Mouse (Mus musculus) liver, embryonic 13.5 days (tissue): ENCODE results near the gene Klf3. TPM values are rescaled to one million over a fixed set of nuclear protein-coding genes. Genes with fewer than 3 reads are reported as not detected.
A peak's percentile ranks its signal among the peaks of the same experiment; 100 is the strongest.

Experiments used
- ATAC-seq: fragments of 200-750 bp; cut with Nextera tagmentation; 2 replicates; pipeline ENCODE4 v1.8.0; 2017; ENCODE audit warnings: low read depth, mild to moderate bottlenecking, moderate number of reproducible peaks, moderate library complexity
- DNase-seq: peaks from one replicate; pipeline ENCODE4 v3.0.0; 2022
- H3K27ac ChIP-seq: fragments of 300-500 bp; sonication (generic); 2 replicates; pipeline ENCODE4 v1.5.1; 2015; ENCODE audit warnings: moderate library complexity, mild to moderate bottlenecking, inconsistent platforms
- H3K27me3 ChIP-seq: fragments of 300-500 bp; sonication (generic); 2 replicates; pipeline ENCODE4 v1.6.1; 2015; ENCODE audit warnings: mild to moderate bottlenecking, inconsistent platforms
- H3K36me3 ChIP-seq: fragments of 300-500 bp; sonication (generic); 2 replicates; pipeline ENCODE4 v1.6.1; 2015; ENCODE audit warnings: mild to moderate bottlenecking, inconsistent platforms
- H3K4me1 ChIP-seq: fragments of 300-500 bp; sonication (generic); replicated peaks from 2 replicates; pipeline ENCODE4 v1.6.1; 2015; ENCODE audit warnings: inconsistent platforms
- H3K4me2 ChIP-seq: fragments of 300-500 bp; sonication (generic); 2 replicates; pipeline ENCODE4 v1.6.1; 2015; ENCODE audit warnings: inconsistent platforms, mild to moderate bottlenecking, moderate library complexity
- H3K4me3 ChIP-seq: fragments of 300-500 bp; sonication (generic); replicated peaks from 2 replicates; pipeline ENCODE4 v1.5.1; 2015; ENCODE audit warnings: mild to moderate bottlenecking, inconsistent platforms
- H3K9ac ChIP-seq: fragments of 300-500 bp; sonication (generic); 2 replicates; pipeline ENCODE4 v1.6.1; 2015; ENCODE audit warnings: mild to moderate bottlenecking, inconsistent platforms
- H3K9me3 ChIP-seq: fragments of 300-500 bp; sonication (generic); replicated peaks from 2 replicates; pipeline ENCODE4 v1.6.1; 2016; ENCODE audit warnings: inconsistent platforms
- WGBS: fragments of 180-500 bp; shearing (Covaris S2); methylation state at CpG from one replicate; pipeline ENCODE4 v1.1.7; 2015; ENCODE audit not compliant: insufficient replicate concordance; 5-methylcytosine and 5-hydroxymethylcytosine counted together
- polyA plus RNA-seq: library from polyadenylated mRNA; unstranded; fragments of >200 nt; fragmentation: Nextera tagmentation; extraction: Ambion mirVana; gene quantifications from 2 replicates; pipeline ENCODE4 v1.2.1, GENCODE M21; 2015

Gene Klf3
- polyA plus RNA-seq, 1 experiment from 2014 or later = 73.2 TPM

DNA sequence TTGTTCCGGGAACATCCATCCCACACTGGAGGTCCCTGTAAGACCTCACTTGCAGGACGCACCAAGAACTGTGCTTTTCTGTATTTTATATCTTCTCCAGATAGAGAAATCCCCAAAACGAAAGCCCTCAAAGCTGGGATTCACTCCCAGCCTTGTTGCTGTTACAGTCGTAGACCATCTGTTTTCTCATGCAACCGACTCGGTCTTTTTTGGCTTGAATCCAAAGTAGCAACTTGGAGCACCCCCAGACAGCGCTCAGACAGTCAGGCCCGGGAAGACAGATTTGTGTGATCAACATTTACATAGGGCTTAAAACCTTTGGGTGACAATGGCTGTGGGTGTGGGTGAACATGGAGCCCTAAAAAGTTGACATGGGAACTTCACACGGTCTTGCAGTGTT, 59.1 kb downstream of the Klf3 start:
- WGBS = 55% methylated on average over 9 of the region's 9 CpGs
- Histone ChIP-seq H3K4me2 (peak overlapping the region; percentile 66), H3K9me3 (no peaks in the 10 kb centered on the region), H3K4me1 (peaks cover 59% of the 10 kb centered on the region), H3K27me3 (no peaks in the 10 kb centered on the region), H3K4me3 (0 out of 2 replicates have a peak overlapping the region, but pooled peaks have one; percentile 36), H3K27ac (peak overlapping the region; percentile 74), H3K9ac (peak overlapping the region; percentile 60; the same call in 1 of the 2 replicates), H3K36me3 (no peaks in the 10 kb centered on the region)
- ATAC-seq = no peak
- DNase-seq = no peak

DNA sequence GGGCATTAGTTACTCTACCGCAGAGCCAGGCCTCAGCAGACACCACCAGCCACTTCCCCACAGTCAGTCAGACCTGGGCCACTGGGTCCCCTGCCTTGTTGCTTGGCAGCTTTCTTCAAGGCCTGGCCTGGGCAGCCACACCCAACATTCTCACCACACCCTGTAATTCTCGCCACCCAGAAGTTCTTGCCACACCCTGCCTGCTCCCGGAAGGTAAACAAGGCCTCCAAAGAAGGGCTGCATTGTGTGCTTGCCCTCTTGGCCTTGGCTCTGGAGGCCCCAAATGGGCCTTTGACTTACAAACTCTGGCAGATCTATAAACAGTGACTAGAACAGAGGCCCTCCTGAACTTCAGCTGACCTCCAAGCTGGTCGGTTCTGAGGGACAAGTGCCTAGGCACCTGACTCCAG, 61.5 kb downstream of the Klf3 start:
- ATAC-seq (peak; percentile 89), DNase-seq (peak; percentile 71)
- Histone ChIP-seq H3K9me3 (no peaks in the 10 kb centered on the region), H3K4me2 (peak overlapping the region; percentile 48), H3K27ac (peak overlapping the region; percentile 79), H3K4me3 (no peak overlapping the region), H3K4me1 (peaks cover 62% of the 10 kb centered on the region), H3K36me3 (no peaks in the 10 kb centered on the region), H3K9ac (peak overlapping the region; percentile 14; the same call in 1 of the 2 replicates), H3K27me3 (no peaks in the 10 kb centered on the region)
- WGBS = 9% methylated on average over 4 of the region's 4 CpGs

DNA sequence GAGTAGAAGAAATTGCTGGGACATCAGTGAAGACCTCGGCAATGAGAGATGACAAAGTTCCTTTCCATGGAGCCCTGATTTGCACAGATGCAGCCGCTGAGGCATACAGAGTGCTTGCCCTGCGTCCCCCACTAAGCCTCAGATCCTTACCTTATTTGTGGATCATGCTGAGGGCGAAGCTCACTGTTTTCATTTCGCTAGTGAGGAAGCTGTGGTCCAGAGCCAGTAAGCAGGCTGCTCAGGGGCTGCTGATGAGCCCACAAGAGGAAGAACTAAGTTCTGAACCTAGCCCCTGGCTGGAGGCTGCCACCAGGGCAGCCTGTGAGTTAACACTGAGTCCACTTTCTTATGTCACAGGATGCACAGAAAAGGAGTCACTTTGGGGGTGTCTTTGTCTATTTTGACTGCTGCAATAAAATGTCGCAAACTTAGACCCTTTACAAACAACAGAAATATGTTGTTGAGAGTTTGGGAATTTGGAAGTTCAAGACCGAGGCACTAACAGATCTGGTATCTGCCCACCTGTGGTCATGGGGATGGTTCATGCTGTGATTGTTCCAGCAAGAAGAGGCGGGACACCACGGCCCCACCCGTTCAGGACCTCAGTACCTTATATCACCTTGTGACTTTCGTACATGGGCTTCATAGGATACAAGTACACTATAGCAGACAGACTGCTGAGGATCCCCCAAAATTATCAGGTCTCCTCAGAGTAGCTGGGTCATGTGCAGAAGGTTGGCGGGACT, 62.2 kb downstream of the Klf3 start:
- peaks cover 57% of the 10 kb centered on the region for H3K4me1 ChIP-seq
- ATAC-seq = no peak

DNA sequence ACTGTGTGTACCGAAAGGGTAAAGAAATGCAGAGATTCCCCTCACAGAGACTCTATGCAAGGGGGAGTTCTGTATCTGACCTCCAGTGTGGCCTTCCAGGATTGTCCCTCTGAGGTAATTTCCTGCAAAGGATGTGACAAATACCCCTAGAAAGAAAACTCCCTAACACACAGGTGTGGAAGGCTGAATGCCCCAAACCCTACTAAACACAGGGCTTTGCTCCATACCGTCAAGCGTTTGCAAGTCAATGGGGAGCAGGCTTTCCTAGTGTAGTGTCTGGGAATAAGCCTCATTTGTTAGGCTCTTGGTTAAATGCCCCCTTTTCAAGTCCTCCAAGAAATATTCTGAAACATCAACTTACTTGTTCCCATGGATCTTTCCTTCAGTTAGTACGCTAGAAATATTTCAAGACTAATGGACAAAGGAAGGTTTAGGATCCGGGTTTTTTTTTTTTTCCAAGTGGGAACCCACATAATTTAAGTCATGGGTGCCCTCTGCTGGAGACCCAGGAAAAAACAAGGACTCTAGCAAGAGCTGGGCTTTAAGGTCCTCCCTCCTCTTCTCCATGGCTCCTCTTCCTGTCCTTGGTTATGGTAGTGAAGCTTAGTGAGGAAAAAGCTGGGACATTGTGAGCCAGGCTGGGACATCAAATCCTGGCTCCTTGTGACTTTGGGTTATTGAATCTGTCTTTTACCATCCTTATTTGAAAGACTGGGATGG, 63.3 kb downstream of the Klf3 start:
- no peak overlapping the region for H3K27ac ChIP-seq
- H3K9ac ChIP-seq = no peak overlapping the region
- H3K36me3 ChIP-seq = no peaks in the 10 kb centered on the region
- 50% methylated on average over 5 of the region's 5 CpGs for WGBS
- no peak overlapping the region for H3K4me3 ChIP-seq
- H3K27me3 ChIP-seq = no peaks in the 10 kb centered on the region
- peaks cover 49% of the 10 kb centered on the region for H3K4me1 ChIP-seq
- H3K9me3 ChIP-seq = no peaks in the 10 kb centered on the region
- DNase-seq (peak; percentile 44), ATAC-seq (no peak)
- H3K4me2 ChIP-seq = no peak overlapping the region

More for the DNA sequence above, 62.2 kb downstream of the Klf3 start:
- Histone ChIP-seq H3K27me3 (no peaks in the 10 kb centered on the region), H3K9ac (0 out of 2 replicates have a peak overlapping the region, but pooled peaks have one; percentile 15), H3K4me2 (peak overlapping the region; percentile 48), H3K36me3 (no peaks in the 10 kb centered on the region), H3K4me3 (no peak overlapping the region), H3K9me3 (no peaks in the 10 kb centered on the region), H3K27ac (peak overlapping the region; percentile 79)
- WGBS = 61% methylated on average over 12 of the region's 12 CpGs
- DNase-seq = no peak

DNA sequence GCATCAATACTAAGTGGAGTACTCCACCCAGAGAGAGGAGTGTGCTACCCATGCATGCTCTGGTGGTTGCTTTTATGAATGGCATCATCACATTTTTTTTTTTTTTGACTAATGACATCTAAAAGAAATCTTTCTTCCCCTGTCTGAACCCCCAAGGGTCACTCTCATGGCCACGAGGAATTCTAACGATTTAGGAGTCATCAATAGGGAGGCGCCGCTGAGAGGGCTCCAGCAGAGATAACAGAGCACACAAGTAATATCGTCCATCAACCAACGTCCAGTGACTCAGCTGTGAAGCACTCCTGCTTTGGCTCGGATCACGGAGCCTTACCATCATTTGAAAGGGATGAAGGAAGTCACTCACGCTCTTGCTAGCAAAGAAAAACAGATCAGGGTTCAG, 63.9 kb downstream of the Klf3 start:
- ATAC-seq = no peak

DNA sequence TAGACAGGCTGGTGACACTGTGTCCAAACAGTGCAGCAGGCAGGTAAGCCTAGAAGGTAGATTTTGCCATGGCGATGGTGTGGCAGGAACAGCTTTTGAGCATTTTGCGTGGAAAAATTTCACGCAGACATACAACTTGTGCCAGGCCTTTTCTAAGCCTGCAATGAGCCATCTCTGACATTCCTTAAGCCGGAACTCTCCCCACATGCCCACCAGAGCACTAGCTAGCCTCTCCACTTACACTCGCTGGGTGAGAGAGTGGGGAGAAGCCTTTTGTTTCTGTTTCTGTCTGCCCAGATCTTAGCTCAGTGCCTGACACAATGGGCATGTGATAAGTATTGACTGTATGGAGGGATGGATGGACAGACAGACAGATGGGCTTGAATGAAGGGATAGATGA, 64.4 kb downstream of the Klf3 start:
- Histone ChIP-seq H3K4me2 (no peak overlapping the region), H3K9me3 (no peaks in the 10 kb centered on the region), H3K4me1 (peaks cover 38% of the 10 kb centered on the region), H3K27ac (no peak overlapping the region), H3K9ac (no peak overlapping the region), H3K27me3 (no peaks in the 10 kb centered on the region), H3K4me3 (no peak overlapping the region), H3K36me3 (no peaks in the 10 kb centered on the region)
- ATAC-seq = no peak
- 76% methylated on average over 5 of the region's 5 CpGs for WGBS
- no peak for DNase-seq

More for the DNA sequence above, 63.9 kb downstream of the Klf3 start:
- WGBS = 50% methylated on average over 9 of the region's 9 CpGs
- H3K27ac ChIP-seq = no peak overlapping the region
- H3K9ac ChIP-seq = no peak overlapping the region
- no peaks in the 10 kb centered on the region for H3K36me3 ChIP-seq
- no peak overlapping the region for H3K4me3 ChIP-seq
- DNase-seq = no peak
- no peaks in the 10 kb centered on the region for H3K27me3 ChIP-seq
- H3K9me3 ChIP-seq = no peaks in the 10 kb centered on the region
- H3K4me1 ChIP-seq = peaks cover 43% of the 10 kb centered on the region
- no peak overlapping the region for H3K4me2 ChIP-seq

DNA sequence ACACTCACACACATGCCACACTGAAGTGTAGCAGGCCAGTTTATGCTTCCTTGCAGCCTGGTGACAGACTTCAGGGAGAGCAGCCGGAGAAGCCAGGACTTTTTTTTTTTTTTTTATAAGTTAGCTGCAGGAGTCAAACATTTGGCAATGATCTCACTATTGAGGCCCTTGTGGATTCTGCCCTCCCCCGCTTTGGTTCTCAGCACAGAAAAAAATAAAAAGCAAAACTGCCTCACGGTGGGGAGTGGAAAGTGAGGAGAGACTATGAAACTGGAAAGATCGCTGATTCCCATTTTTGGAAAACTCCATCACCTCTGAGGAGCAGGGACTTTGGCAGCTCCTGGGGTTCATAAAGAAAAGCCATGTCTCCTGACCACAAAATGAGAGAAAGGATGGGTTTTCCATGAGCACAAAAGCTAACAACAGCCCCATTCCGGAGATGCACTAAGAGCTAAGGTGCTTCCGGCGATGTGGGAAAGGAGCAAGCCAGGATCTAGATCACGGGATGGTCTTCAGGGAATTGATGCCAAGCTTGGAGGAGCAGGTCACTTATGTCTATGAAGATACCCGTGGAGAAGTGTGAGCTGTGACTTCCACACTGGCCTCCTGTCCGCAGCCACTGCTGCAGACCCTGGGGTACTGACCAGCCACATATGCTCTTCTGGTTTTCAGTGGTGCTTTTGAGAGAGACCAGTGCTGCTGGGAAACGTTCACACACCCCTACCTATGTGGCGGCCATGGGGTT, 73.1 kb downstream of the Klf3 start:
- WGBS = 72% methylated on average over 12 of the region's 12 CpGs
- ATAC-seq (no peak), DNase-seq (no peak)
- Histone ChIP-seq H3K4me1 (peaks cover 14% of the 10 kb centered on the region; the same call in 1 of the 2 replicates), H3K9ac (no peak overlapping the region), H3K36me3 (no peaks in the 10 kb centered on the region), H3K27me3 (no peaks in the 10 kb centered on the region), H3K27ac (no peak overlapping the region), H3K4me2 (no peak overlapping the region), H3K9me3 (no peaks in the 10 kb centered on the region), H3K4me3 (no peak overlapping the region)

DNA sequence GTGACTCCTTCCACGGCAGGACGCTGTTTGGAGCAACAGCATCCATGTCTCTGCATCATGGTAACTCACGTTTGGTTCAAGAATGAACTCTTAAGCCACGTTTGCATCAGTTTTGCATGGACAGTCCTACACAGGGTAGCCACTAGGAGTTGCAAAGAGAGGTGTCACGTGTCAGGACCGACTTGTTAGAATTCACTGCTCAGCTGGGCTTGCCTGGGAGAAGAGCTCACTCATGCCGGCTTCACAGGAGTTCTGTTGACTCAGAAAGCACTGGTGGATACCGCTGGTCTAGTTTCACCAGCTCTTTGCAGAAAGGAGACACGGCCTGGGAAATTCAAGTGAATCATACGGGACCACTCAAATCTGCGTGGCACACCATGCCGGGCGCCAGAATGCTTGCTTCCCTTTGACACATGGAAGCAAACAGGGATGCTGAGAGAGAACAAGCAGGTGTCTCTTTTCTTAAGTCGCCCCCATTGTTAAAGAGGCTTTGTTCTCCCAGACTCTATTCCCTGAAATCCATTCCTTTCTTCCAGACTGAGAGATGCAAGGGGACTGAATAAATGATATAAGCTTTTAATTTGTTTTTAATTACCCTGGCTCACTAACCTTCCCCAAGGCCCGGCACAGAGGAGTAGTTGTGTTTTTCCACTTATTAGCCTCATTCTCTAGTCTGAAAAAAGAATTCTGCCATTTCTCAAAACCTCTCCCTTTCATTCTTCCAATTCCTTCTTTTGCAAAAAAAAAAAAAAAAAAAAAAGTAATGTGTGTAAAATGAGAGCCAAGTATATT, 74.2 kb downstream of the Klf3 start:
- Histone ChIP-seq H3K4me1 (peaks cover 14% of the 10 kb centered on the region; the same call in 1 of the 2 replicates), H3K4me3 (no peak overlapping the region), H3K36me3 (no peaks in the 10 kb centered on the region), H3K27me3 (no peaks in the 10 kb centered on the region), H3K9ac (no peak overlapping the region), H3K27ac (0 out of 2 replicates have a peak overlapping the region, but pooled peaks have one; percentile 32), H3K9me3 (no peaks in the 10 kb centered on the region), H3K4me2 (no peak overlapping the region)
- no peak for DNase-seq
- WGBS = 54% methylated on average over 15 of the region's 15 CpGs
- ATAC-seq = no peak

DNA sequence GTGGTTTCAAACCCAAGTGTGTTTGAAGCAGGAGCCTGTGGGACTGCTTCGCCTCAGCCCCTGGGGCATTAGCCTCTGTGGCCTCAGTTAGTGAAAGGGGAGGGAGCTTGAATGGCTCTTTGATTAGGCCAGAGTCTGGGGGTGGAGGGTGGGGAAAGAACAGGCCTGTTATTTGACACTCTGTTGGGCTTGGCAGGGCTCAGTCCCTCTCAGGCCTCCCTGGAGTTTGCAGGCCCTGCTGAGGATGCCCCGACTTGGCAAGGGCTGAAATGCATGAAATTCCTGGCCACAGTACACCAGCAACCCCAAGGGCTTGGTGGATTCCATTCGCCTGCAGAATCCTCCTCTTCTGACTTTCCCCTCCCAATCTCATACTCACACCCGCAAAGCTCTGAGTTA, 74.8 kb downstream of the Klf3 start:
- Histone ChIP-seq H3K27ac (peak overlapping the region; percentile 54; the same call in 1 of the 2 replicates), H3K9me3 (no peaks in the 10 kb centered on the region), H3K36me3 (no peaks in the 10 kb centered on the region), H3K4me1 (peaks cover 14% of the 10 kb centered on the region; the same call in 1 of the 2 replicates), H3K9ac (no peak overlapping the region), H3K4me3 (no peak overlapping the region), H3K27me3 (no peaks in the 10 kb centered on the region), H3K4me2 (no peak overlapping the region)
- 52% methylated on average over 4 of the region's 4 CpGs for WGBS
- no peak for DNase-seq
- ATAC-seq = peak; percentile 56; the same call in 1 of the 2 replicates

DNA sequence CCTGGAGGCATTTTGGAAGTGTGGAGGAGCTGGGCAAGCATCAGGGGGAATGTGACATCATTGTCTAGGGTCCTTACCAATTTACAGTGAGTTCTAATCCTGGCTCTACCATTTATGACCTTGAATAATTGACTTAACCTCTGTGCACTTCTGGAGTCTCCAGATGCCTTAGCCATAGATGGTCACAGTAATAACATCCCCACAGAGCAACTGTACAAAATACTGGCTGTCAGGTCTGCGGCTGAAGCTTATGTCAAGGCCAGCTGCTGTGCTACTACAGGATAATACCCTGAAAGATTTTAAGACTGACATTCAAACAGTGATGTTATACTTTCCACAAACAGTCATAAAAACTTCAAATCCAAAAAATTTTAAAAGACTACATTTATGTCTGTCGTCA, 75.3 kb downstream of the Klf3 start:
- no peaks in the 10 kb centered on the region for H3K9me3 ChIP-seq
- peak overlapping the region; percentile 54; the same call in 1 of the 2 replicates for H3K27ac ChIP-seq
- WGBS = 79% methylated on average over 2 of the region's 2 CpGs
- H3K4me1 ChIP-seq = peaks cover 14% of the 10 kb centered on the region
- no peak overlapping the region for H3K4me3 ChIP-seq
- no peak for DNase-seq
- H3K36me3 ChIP-seq = no peaks in the 10 kb centered on the region
- no peaks in the 10 kb centered on the region for H3K27me3 ChIP-seq
- no peak overlapping the region for H3K9ac ChIP-seq
- no peak overlapping the region for H3K4me2 ChIP-seq
- ATAC-seq = no peak
